Mouse (Mus musculus) natural killer cell, adult 2 months (primary cell): ENCODE data around the gene Sec22a.

Experiments used
- DNase-seq, 2 experiments: peaks; one replicate each; pipeline ENCODE4 v3.0.0; 2022; ENCODE audit warnings: low spot score in 2 of 2

The Sec22a gene

DNA sequence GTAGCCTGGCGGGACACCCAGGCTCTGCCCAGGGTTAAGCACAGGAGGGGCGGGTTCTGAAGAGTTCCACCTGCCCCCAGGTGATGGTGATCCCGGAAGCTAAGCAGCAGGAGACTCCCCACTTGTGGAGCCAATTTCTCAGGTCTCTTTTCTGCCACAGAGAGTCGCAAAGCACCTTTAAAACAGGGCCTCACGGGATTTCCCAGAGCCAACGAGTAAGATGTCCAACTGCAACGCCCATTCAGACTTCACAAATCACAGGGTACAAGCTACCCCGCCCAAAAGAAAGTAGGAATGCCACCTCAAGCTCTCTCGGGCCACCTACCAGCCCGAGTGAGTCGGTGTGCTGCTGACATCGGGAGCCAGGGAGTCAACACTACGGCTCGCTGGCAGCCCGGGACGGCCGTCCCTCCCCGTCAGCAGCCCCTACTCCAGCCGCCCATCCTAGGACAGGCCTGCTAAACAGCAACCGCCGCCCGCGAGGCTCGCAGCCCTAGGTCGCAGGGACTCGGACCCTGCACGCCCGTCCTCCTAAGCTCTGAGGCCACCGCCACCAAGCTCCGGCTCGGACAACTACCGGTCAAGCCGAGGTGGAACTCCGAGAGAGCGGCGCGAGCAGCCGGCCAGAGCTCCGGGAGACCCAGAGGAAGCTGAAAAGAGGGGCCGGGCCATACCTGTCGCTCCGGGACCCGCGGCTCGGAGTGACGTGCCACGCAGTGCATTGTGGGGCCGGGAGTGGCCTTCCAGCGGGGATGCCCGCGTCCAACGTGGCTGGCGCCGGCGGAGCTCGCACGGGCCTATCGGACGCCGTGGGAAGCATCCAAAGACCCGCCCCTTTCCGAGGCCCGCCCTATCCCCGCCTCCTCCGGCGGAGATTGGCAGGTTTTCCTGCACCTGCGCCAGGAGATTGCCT, at the start of gene Sec22a:
TSS of gene Sec22a (minus strand) at position 769 of the 913 bp plus-strand sequence.
- peak; percentile 80 to 86 for DNase-seq

DNA sequence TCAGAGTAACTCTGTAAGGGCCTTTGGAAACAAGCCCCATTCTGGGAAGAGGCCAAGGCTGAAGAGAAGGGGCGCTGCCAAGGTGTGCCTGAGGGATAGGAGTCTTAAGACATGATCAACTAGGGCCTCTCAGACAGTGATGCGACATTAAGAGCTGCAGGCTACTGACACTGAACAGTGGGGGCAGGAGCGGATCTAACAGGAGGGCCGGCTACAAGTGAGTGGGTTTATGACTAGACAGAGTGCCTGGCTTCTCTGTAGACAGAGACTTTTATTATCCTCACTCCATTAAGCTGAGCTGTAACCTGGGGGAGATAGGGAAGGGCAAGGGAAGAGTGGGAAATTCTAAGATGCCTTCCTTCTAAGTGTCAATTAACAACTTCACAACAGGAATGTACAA, 43.0 kb upstream of the Sec22a start:
- no peak for DNase-seq

DNA sequence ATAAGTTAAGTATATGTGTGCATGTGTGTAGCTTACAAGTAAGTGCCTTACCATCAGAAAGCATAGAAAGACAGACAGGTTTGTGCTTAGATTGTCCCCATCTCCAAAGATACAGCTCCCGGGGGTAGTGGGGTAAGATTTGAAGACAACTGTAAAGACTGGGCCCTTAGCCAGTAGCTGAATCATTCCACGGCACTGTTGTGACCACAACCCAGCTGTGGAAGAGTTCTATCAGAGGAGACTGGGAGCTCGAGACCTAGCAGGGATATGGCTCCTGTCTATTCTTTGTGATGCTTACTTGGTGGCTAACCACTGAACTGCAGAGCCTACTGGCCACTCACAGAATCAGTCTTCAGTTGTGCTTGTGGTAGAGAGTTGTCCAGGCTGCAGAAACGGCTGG, 42.4 kb upstream of the Sec22a start:
- DNase-seq: no peak

DNA sequence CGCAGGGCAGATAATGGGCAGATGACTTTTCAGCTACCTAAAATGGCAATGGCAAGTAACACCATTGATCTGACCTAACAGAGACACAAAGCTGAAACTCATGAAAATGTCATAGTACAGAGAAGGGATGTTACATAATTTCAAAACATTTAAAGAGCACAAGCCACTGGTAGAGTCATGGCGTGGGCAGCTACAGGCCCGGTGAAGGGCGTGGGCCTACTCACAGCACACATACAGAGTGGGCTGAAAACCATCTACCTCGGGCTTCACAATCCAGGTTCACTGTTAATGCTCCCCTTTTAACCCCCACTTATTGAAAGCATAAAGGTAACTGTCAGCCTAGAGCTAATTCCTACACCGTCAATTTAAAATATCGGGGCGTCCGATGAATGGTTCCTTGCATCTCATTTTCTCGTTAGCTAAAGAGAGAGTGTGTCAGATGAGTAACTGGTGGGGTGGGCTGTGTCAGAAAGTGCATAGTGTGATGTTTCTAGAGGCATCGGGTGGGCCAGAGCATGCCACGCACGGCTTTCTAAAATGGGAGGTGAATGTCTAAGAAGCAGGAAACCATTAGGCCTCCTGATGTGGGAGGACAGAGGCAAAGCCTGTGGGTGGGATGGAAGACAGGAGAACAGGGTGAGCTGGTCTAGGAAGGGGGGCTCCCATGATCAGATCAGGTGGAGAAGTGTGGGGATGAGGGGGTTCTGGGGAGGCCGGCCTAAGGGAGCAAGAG, 41.8 kb upstream of the Sec22a start:
- DNase-seq: no peak

DNA sequence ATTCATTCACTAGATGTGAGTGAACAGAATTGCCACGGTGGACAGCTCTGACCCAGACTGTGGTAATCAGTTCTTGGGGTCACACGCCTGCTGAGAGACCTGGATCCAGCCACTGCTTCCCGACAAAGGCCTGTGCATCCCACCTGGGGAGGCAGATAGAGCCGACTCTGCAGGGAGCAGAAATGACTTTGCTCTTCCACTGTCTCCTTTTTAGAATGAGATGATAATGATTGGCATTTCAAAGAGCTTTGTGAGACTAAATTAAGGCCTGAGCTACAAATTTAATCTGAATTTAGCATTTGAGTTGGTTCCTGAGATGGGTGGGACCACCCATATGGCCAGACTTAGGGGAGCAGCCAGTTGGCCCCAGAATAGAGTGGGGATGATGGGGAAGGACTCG, 41.1 kb upstream of the Sec22a start:
- no peak for DNase-seq

DNA sequence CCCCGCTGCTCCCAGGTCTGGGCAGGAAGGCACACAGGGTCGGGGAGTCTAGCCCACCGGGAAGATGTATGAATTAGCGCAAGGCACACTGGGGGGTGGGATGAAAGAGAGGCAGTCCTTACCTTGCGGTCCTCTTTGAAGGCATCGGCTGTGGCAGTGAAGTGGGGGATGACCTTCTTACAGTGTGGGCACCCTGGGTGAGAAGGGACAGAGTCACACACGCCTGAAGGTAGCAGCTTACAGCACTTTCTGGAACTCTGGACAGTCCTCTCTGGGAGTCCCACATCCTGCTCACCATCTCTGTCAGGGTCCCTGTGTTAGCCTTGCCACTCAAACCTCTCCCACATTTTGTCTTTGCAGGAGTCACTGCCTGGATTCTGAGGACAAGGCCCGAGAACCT, 40.2 kb upstream of the Sec22a start:
- DNase-seq: no peak

DNA sequence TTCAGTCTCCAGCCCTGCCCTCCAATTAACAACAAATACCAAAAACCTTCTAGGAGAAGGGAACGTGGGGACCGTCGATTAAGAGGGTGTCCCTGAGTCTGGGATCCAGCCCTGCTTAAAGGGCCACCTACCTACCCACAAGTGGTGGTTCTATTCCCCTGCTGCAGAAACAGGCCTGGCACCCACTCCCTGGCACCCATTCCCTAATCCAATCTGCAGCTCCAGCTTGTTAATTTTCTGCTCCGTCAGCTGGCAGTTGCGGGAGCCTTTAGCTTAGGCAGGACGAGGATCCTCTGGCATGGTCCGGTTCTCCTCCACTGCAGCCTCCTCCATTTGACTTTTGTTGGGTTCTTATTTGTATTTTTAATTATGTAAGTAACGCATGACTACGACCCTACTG, 39.6 kb upstream of the Sec22a start:
- no peak for DNase-seq

DNA sequence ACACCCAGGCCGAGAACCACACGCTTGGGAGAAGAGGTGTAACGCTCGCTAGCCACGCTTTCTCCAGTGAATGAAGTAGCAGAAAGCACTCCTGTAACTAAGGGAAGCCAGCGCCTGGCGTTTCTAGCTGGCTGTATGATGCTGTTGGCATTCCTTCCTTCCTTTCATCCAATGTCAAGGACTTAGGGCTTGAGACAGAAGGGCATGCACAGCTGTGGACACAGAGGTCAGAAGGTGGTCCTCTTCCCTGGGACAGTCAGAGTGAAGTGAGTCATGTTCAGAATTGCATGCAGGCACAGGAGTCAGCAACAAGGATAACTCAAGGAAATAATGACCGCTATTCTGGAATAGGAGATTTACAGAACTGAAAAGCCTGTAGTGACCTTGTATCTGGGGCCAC, 29.1 kb upstream of the Sec22a start:
- no peak for DNase-seq

DNA sequence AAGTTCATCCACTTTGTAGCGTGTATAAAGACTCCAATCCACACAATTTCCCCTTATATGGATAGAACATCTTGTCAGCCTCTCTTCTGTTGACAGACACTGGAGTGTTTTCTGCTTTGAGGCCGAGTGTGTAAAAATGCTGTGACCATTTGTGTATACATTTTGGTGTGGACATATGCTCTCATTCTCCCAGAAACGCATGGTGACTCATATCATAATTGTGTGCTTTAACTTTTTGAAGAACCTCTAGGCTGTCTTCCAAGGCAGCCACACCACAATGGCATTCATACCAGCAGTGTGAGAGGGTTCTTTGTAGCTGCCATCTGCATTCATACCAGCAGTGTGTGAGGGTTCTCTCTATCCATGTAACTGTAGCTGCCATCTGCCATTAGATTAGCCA, 21.9 kb upstream of the Sec22a start:
- DNase-seq: no peak

DNA sequence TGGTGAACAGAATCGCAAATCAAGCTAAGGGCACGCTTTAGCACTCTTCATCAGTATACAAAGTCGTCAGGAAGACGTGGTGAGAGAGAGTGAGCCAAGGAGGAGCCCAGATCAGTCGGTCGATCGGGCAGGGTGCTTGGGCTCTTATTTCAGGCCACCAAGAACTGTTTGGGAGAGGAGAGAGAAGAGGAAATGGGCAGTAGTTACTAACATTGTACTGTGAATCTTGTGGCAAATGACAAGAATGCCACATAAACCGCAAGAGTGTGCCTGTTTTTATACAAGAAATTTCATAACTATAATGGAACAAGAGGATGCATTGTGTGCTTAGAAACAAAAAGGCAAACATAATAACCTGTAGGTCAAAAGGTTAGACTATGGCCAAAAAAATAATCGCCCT, 16.3 kb upstream of the Sec22a start:
- no peak for DNase-seq

DNA sequence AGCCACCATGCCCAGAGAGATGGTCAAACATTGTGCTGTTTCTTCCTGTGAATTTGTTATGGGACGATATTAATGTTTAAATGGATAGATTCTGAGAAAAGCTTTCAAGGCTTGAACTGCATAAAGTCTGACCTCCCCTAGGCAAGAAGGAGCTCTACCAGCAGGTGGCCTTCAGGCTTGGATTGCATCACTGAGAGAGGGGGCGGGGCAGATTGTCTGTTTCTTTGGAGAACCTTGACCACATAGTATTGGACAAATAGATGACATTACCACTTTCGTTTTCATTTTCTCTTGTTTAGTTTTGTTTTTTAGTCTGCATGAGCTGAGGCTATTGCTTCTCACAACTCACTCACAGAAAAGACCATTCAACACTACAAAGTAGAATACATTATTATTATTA, 15.6 kb upstream of the Sec22a start:
- no peak for DNase-seq

DNA sequence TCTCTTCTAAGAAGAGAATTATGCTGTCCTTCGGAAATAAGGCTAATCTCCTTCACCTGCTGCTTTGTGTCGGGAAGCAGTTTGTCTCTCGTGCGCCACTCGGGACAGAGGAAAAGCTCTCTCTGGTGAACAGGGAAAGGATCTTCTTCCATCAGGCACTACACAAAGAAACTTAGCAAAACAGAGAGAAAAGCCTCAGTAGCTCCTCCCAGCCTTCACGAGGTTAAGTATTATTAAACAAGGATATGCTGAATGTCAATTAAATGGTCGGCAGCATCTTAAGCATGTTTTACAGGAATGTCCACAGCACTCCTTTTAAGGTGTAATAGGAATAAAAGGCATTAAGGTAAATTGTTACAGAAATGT, 328 bp upstream of the Sec22a start:
- no peak for DNase-seq

DNA sequence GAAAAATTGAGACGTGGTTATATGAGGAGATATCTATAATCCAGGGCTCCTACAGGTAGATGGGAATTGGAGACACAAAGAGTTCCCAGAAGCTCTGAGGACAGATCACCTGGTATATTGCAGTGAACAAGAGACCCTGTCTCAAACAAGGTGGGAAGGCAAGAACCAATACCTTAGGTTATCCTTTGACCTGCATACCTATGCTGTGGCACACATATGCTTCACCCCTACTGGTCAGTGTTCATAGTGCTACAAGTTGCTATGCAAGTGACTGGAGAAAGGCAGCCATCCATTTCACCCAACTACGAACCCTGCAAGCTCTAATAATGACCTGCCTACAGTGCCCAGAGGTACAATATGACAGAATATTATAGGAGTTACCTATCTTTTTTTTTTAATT, 1.5 kb downstream of the Sec22a start:
- no peak for DNase-seq

DNA sequence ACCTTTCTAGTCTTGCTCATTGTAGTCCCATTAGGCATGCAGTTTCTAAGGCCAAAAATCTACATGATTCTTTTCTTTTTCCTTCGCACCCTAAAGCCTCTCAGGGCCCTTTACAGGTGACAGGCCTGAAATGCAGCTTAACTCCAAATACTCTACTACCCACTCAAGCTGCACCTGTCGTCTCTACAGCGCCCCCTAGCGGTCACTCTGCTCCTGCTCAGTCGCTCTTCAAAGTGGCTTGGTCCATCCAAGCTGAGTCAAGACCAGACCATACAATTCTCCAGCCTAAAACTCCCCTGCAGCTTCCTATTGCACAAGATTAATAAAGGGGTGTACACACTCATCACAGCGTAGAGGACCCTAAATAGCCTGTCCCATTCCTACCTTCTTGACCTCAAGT, 3.1 kb downstream of the Sec22a start:
- peak; percentile 41 to 64 for DNase-seq

DNA sequence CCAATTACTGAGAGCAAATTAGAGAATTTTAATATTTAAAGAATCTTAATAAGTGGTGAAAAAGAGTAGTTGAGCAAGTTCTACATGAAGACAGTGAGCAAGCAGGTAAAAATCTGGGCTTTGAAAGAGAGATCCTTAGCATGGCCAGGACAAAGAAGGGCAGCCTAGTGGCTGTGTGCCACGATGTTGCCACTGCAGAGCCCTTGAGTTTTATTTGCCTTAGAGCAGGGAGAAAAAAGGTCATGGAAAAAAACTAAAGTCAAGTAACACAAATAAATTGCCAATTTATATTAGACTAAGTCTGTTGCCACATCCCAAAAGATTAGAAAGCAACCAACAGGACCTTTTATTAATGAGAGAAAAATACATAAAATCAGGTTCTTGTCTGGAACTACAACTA, 6.3 kb downstream of the Sec22a start:
- DNase-seq: no peak

DNA sequence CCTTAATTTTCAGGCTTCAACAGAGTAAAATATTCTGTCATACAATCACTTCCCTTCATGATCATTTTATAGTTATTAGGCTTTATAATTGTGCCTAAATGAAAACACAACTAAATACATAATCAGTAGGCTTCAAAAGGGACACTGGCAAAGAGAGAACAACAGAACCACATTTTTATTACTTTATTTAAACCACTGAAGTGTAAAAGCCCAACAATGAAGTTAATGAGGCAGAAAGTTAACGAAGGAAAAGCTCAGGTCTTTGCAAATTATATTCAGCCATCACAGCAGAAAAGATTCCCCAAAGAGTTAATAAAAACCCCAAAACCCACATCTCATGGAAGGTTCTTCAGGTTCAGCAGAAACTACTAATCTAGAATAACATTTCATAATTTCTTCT, 33.3 kb downstream of the Sec22a start:
- DNase-seq: no peak

DNA sequence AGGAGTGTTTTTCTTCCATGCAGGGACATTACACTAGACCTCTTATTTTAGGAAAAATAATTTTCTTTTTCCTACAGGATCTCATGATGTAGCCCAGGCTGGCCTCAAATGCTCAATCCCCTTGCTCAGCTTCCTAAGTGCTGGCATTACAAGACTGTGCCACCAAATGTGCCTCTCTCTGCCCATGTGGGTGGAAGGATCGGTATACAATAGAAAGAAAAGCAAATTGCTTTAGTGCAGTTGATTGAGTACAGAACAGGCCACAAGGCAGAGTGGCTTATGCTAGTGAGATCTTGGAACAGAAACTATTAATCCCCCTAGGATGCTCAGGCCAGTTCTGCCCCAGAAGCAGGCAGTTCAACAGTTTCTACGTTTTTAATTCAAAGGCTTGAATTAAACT, 43.9 kb downstream of the Sec22a start:
- DNase-seq: no peak

DNA sequence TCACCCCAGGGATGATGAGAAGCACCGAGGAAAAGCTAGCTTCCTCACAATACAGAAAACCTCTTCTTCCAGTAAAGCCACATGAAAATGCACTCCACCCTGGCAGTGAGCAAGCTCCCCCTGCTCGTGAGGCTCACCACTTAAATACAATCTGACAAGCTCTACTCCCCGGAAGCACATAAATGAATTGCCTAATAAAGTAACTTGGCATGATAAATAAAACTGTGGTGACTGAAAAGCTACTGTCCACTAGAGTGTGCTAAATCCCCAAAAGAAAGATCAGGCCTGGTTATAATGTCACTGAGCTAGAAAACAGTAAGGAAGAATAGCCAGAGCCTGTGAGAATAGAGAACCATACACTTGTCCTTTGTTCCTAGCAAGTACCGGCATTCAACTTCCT, 44.4 kb downstream of the Sec22a start:
- no peak for DNase-seq

DNA sequence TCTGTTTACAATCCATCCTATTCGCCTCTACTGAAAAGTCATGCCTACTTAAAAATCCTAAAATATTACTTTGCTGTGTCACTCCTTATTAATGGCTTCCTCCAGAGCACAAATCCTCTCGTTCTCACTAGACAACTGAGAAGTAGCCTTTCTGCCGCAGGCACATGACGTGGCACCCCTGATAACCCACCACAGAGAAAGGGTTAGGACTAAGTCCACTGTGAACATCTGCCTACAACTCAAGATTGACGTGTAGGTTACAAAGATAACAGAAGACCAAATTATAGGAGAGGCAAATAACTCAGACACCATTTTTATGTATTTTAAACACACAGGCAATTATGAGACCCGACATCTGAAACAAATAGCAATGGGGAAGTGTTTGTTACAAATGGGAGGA, 45.3 kb downstream of the Sec22a start:
- DNase-seq: no peak

DNA sequence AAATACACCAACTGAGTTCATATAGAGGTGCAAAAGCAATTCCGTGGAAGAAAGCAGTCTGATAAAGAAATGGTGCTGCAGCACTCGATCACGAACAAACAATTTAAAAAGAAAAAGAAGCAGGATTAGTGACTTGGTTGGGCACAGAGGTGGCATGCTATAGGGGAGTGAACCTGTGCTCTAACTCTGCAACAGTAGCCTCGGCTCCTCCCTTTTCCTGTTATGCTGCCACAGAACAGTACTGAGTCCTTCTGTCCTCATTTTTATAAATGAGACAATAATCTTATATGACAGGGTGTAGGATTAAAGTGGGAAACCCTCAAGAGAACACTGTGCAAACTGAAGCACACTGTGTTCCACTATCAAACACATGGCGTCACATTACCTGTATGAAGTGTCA, 46.3 kb downstream of the Sec22a start:
- DNase-seq: no peak

DNA sequence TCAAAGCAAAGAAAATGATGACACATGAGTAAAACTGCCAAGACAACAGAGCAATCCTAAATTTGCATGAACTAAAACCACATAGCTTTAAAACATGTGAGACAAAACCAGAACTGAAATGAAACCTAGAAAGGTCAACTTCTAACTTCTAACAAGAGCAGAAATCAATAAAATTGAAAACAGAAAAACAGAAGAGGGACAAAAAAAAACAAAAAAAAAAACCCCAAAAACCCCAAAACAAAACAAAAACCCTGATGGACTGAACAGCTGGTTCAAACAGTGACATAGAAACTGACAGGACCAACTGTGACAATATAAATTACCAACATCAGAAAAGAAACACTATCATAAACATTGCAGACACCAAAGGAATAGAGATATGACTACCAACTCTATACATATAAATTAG, 46.9 kb downstream of the Sec22a start:
- DNase-seq: no peak

DNA sequence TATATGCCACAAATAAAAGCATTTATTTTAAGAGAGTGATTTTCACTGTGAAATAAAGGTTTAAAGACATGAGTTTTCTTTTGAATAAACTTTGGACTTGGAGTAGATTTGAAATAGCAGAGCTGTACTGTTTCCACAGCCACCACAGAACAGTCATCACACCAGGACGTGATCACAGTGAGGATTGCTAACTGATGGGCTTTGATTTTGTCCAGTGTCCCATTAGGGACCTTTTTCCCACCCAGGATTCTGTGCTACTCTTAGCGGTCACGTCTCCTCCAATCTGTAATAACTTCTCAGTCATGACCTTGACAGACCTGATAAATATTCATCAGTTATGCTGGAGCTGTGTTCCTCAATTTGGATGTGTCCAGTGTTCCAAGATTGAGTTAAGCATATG, 48.2 kb downstream of the Sec22a start:
- no peak for DNase-seq

DNA sequence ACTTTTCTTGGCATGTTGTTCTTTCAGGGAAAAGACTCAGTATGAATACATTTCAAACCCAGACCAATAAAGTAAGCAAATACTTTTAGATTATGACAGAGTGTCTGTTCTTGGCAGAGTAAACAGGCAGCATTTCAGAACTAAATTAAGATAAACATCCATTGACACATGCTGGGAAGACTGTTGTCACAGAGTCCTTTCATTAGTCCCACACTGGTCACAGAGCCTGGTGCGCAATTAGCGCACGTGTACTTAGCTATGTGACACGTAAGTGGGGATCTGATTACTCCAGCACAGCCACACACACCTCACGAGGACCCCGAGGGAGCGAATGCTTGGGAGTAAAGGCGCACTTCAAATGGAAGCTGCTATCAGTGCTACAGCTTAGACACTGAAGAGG, 52.1 kb downstream of the Sec22a start:
- no peak for DNase-seq
